Mouse (Mus musculus): Measurements from ENCODE around the gene Gm10306. TPM values are rescaled to one million over a fixed set of nuclear protein-coding genes. Genes with fewer than 3 reads are reported as not detected.

Gene Gm10306
- polyA plus RNA-seq, 1 experiment from 2014 or later = 0.77 TPM

Other genes starting within 250 kb of the Gm10306 start
- gene Caap1, start 250 bp downstream of the Gm10306 start, polyA plus RNA-seq (2016; fragmentation: Nextera tagmentation; extraction: Ambion mirVana) = 15.8 and 16.6 TPM in 2 replicates
- gene Plaa, start 46.7 kb downstream of the Gm10306 start, polyA plus RNA-seq (2016; fragmentation: Nextera tagmentation; extraction: Ambion mirVana) = 69.9 and 70.8 TPM in 2 replicates
- 17.2 and 17.9 TPM in 2 replicates for gene Ift74, start 57.9 kb downstream of the Gm10306 start, polyA plus RNA-seq (2016; fragmentation: Nextera tagmentation; extraction: Ambion mirVana)
- gene Lrrc19, start 93.6 kb downstream of the Gm10306 start, polyA plus RNA-seq (2016; fragmentation: Nextera tagmentation; extraction: Ambion mirVana) = 0.29 and 0.41 TPM in 2 replicates
- 66.6 and 70.6 TPM in 2 replicates for gene Tek, start 182.7 kb downstream of the Gm10306 start, polyA plus RNA-seq (2016; fragmentation: Nextera tagmentation; extraction: Ambion mirVana)

Data from heart, embryonic 12.5 days (tissue).